Mouse (Mus musculus) cerebellum, adult 11-12 months (tissue): ENCODE measurements around the gene Caprin1.
A peak's percentile ranks its signal among the peaks of the same experiment; 100 is the strongest.

ENCODE experiments used
- DNase-seq: peaks from one replicate; pipeline ENCODE4 v3.0.0; 2022

Gene Caprin1

GRCm38 (mm10) chr2:103797491-103798009, at the start of gene Caprin1:
Caprin1 (minus strand) TSS chr2:103797649.
- peak; percentile 95 for DNase-seq

- DNase-seq: no peak
These were observed 49.4 kb upstream of the Caprin1 start for GRCm38 (mm10) chr2:103846875-103847274.

DNA sequence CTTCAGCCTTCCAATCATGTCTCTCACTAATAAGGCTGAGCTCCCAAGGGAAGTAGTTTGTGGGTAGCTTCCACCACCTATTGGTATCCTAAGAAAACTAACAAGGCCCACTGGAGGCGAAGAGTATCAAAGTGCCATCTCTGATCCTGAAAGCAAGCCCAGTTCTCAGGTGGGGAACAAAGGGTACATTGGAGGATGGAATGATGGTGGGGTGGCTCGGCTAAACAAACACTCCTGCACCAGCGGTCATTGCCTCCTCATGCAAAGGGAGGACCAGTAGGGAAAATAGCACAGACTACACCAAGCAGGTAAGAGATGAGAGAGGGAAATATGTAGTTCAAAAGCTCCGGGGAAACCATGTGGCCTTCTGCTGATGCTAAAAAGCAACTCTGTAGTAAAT, 48.8 kb upstream of the Caprin1 start:
- no peak for DNase-seq

GRCm38 (mm10) chr2:103844016-103844415, 46.6 kb upstream of the Caprin1 start:
- no peak for DNase-seq

- no peak for DNase-seq
These were observed 45.9 kb upstream of the Caprin1 start for GRCm38 (mm10) chr2:103843321-103843720.

DNA sequence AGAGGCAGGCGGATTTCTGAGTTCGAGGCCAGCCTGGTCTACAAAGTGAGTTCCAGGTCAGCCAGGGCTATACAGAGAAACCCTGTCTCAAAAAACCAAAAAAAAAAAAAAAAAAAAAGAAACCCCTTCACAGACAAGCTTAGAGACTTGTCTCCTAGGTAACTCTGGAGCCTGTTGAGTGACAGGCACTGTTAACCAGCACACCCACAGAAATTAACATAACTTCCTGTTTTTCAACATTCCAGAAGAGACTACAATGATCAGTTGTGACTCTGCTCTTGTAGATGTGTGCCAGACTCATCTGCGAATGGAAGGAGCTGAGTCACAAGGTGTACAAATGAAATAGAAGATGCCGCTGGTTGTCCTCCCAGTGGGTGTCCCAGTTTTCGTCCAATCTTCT, 44.9 kb upstream of the Caprin1 start:
- DNase-seq: no peak

DNA sequence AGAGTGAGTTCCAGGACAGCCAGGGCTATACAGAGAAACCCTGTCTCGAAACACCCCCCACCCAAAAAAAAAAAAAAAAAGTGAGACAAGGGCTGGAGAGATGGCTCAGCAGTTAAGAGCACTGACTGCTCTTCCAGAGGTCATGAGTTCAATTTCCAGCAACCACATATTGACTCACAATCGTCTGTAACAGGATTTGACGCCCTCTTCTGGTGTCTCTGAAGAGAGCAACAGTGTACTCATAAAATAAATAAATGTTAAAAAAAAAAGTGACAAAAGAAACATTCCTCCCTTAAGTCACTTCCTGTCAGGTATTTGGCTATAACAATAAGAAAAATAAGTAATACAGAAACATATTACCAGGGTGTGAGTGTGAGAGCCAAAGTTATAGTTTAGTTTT, 41.0 kb upstream of the Caprin1 start:
- DNase-seq: no peak

GRCm38 (mm10) chr2:103837166-103837565, 39.7 kb upstream of the Caprin1 start:
- no peak for DNase-seq

DNA sequence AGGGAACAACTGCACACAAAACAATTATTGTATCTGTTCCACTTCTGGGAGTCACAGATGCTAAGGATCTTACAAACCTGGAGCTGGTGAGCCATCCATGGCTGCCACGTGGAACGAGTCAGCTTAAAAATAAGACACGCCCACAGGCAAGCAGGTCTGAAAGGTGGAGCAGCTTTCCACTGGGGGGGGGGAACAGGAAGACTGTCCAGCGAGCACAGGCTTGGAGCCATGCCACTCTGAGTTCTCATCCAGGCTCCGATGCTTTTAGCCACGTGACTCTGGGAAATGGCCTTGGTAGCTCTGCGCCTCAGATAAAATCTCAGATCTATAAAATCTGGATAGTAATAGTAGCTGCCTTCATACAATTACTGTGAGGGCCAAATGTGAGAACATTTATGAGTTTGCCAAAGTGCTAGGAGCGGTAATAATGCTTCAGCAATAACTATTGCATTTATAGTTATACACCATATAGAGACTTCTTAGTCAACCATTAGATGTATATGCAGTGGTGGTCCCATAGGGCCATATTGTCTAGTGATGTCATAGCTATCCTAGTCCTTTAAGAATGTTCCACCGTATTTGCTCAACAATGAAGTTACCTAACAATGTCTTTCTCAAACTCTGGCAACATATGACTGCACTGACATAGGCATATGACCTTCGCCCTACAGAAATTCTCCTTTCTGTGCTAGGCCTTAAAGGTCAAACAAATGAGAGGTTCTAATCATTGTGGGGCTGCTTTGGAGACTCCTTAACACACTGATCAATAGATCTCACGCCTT, 38.4 kb upstream of the Caprin1 start:
- DNase-seq: no peak

DNA sequence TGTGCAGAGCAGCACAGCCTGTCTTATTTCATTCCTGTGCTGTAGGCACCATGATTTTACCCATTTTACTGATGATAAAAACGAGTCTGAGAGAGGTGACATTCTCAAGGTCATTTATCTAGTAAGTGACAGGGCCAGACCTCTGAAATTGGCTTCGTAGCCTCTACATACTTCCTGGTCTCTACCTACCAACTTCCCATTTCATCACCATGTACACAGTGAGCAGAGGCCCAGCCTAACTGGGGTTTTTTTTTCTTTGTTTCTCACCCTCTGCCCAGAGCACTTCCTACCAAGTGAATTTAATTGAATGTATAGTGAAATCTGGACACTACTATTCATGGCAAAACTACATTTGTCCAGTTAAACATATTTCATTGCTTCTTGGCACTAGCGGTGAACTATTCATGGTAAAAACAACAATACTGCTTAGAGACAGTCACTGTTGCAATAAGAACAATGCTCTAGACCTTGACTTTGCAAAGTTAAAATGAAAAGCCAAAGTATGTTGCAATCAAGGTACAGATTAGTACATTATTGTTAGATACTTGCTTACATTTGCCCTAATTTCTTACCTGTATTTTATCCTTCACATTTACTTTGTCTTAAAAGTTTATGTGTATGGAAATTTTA, 36.5 kb upstream of the Caprin1 start:
- no peak for DNase-seq

- DNase-seq: no peak
These were observed 35.5 kb upstream of the Caprin1 start for GRCm38 (mm10) chr2:103832899-103833298.

GRCm38 (mm10) chr2:103828900-103829299, 31.5 kb upstream of the Caprin1 start:
- DNase-seq: no peak

DNA sequence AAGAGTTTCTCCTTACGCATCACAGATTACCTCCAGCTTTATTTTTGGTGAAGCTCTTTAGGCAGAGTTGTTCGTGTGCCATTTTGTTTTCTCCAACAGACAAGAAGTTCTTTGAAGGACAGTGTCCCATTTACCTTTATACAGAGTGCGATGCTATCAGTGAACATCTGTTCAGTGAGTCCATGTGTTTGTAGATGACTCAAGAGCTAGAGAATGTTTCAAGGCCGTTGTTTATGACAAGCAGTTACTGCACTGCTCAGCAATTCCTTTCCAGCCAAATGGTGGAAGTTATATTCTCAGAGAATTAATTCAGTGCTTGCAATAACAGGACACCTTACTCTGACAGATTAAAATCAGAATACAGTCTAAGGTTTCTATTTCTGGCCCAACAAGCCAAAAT, 27.5 kb upstream of the Caprin1 start:
- no peak for DNase-seq

DNA sequence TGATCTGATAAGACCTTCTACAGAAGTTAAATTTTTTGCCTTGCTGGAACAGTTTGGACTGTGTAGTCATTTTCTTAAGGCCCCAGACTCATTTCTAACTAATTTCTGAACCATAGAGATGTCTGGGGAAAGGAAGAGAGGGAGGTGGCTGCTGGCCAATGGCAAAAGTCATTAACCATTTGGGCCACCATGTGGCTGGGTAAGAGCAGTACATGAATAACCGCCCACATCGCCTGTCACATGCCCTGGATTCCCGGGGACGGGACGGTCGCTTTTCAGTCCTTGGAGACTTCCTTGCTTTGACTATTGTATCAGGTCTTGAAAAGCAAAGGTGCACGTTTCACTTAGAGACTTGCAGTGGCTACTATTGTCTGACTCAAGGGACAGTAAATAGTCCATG, 25.1 kb upstream of the Caprin1 start:
- DNase-seq: no peak

DNA sequence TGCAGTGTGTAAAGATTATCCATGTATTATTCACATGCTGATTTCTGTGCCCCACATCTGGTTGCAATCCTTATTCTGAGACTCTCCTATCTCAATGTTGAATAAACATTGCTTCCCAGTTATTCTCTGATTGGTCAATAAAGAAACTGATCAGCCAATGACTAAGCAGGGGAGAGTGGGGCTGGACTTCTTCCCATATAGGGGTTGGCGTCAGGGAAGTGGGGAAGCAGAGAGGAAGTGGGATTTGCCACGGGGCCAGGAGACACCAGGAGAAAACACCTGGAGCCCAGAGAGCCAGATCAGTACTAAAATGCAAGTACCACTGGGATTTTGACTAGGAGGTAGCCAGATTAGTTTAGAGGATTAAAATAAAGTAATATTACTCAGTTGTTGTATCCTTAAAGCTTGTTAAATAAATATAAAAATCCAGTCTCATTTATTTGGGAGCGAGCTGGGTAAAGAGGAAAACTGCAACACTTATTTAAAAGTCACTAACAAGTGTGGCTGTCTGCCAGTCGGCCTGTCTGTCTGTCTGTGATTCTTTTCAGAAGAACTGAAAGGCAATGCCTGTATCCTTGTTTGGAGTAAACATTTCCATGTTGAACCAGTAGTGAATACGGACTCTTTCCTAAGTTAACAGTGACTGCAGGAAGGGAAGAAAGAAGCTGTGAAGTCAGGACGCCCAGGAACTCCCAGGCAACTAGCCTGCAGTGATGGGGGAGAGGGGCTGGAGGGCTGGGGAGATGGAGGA, 19.9 kb upstream of the Caprin1 start:
- DNase-seq: no peak

DNA sequence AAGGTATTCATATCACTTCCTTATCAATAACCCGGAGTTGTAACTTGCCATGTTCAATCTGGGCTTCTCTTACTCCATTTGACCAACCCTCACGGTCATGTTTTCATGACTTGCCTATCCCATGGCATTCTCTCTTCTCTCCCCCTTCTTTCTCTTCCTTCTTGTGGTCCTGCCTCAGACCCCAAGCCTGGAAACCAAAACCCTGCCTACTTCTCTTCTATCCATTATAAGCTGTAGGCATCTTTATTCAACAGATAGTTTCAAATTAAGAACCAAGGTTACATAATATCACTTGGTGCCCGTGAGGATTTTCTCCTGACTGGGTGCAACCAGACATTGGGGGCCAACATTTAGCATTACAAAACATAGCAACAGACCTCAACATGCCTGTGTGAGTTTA, 18.5 kb upstream of the Caprin1 start:
- no peak for DNase-seq

GRCm38 (mm10) chr2:103811465-103812191, 14.2 kb upstream of the Caprin1 start:
- DNase-seq: no peak

DNA sequence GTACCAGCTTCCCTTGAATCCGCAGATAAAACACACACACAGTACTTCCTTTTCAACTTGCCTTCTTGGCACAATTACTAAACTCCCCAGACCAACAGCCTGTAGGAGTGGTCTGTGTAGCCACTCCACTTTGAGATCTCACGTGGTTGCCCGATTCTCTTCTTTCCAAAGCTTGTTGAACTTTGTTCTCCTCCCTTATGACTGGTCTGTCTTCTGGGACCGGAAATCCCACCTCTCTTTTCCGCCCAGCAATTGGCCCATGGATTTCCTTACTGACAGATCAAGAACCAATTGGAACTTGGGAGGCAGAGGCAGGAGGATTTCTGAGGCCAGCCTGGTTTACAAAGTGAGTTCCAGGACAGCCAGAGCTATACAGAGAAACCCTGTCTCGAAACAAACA, 13.0 kb upstream of the Caprin1 start:
- no peak for DNase-seq

DNA sequence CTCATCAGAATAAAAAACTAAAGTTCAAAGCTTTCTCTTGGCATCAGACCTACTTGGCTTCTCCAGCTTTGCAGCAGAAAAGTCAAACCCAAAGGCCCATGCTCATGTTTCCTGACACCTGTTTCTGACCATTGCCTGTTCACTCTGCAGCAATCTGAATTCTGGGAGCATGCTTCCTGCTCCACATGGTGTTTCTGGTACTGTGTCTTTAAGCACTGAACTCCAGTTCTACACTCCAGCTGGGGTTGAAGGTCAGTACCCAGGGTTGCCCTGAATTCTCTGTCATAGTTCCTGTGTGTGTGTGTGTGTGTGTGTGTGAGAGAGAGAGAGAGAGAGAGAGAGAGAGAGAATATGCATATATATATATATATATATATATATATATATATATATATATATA, 11.0 kb upstream of the Caprin1 start:
- DNase-seq: no peak

DNA sequence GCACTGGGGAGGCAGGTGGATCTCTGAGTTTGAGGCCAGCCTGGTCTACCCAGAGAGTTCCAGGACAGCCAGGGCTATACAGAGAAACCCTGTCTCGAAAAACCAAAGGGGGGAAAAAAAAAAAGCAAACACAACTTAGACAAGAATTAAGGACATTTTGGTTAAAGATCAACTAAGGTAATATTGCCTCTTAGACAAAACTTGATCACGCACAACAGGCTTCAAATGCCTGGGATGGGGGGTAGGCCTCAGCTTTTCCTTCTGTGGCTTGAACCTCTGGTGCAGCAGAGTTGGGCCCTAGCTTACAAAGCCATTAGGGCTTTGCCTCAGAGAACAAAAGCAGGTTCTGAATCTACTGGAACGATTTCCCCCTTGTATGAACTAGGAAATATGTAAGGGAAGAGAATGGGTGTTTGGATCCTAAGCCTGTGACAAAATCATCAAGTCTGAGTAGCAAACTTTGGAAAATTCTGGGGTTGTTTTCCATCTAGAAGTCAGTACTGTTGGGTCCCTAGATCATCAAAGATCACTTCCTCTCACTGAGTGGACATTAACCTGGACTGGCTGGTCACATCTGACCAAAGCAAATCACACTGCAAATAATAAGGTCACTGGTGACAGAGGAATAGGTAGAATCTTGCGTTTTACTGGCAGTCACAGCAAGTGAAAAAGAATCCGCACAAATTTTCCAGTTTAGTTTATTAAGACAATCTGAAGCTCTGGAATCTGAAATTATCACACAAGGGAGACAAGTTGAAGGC, 6.5 kb upstream of the Caprin1 start:
- DNase-seq: no peak

- no peak for DNase-seq
These were observed 5.0 kb upstream of the Caprin1 start for GRCm38 (mm10) chr2:103802422-103802821.

DNA sequence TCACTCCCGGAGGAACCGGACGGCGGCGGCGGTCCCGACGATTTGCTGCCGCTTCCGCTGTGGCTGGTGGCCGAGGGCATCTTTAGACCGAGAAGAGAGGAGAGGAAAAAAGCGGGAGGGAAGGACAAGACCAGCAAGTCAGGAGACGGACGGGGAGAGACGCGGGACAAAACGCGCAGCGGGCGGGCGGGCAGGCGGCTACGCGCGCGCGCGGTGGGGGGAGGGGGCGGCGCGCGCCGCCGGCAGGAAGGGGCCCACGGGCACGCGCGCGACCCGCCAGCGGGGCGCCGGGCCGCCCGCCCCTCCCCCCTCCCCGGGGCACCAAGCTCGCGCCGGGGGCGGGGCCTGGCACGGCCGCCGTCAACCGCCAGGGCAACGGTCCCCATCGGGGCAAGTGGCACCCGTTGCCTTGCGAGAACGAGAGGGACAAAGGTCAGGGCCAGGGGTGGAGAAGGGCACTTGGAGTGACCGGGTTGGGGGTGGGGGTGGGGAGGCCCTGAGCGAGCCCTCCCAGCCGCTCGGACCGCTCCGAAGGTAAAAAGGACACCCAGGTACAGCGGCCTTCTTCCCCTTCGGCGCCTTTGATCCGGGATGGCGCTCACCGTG, 485 bp downstream of the Caprin1 start:
- DNase-seq: peak; percentile 84
